In the genomic region with DNA sequence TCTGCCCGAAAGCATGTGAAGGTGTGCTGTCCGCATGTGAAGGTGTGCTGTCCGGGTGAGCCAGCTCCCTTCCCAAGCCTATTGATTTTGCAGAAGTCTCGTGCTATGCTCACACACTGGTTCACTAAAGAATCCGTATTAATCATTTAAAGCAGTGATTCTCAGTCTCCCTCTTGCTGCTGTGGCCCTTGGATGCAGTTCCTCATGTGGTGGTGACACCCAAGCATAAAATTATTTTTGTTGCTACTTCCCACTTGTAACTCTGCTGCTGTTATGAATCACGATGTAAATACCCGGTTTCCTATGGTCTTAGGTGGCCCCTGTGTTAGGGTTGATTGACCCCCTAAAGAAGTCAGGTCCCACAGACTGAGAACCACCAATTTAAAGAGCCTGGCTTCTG, we compare ENCODE assay signal across 16 mouse cellular contexts.
"Had no signal": no experiment of that assay in that cellular context is flagged by ENCODE, and none has a peak within 500 bp of the region (broad histone marks: within the 10 kb centered on the region; RNA-seq: fewer than 3 reads in every experiment).

No protein-coding gene starts in this region.

- DNase-seq: liver, embryonic 13.5 days; liver, postnatal 0 days; lung, adult 2 months; lung, postnatal 14 days; lung, postnatal 36 days; retina, postnatal 1 day; right cerebral cortex, adult 18-20 months; right cerebral cortex, postnatal 25 days; right cerebral cortex, postnatal 4 days; spleen, adult 18-20 months; thymus, adult 2 months; thymus, postnatal 14 days; thymus, postnatal 36 days had no signal

- ATAC-seq: liver, postnatal 0 days; lung, postnatal 0 days; midbrain, embryonic 13.5 days; midbrain, embryonic 15.5 days had no signal
